Mouse (Mus musculus) skeletal muscle tissue, adult 2 months (tissue): Measurements from ENCODE around the gene Retnla.
"Not testable (repeated sequence)": the region's sequence is repeated elsewhere in the genome, so short reads cannot be mapped to it uniquely, and the experiment has no call there.

ENCODE experiments used
- DNase-seq: peaks from one replicate; pipeline ENCODE4 v3.0.0-alpha.2; 2012; ENCODE audit warnings: low read depth, low spot score

Gene Retnla

GRCm38 (mm10) chr16:48842266-48842665, at the start of gene Retnla:
Retnla (plus strand) TSS chr16:48842551.
- no peak for DNase-seq

GRCm38 (mm10) chr16:48798285-48798684, 44.1 kb upstream of the Retnla start:
- DNase-seq = no peak

GRCm38 (mm10) chr16:48799470-48799869, 42.9 kb upstream of the Retnla start:
- no peak for DNase-seq

DNA sequence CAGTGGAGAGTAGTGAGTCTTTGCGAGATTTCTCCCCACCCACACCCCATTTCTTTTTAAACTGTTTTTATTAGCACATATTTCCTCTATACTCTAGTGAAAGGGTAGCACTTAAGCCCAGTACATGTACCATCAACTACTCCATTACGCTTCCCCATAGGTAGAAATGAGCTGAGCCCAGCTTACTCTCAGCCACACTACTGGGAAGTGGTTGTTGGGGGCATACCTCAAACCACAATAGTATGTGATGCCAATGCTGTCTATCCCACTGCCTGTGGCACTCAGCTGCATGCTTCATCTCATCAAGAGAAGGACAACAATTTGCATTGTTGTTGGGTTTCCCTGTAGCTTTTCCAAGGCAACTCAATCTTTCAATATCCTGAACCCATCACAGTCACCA, 41.4 kb upstream of the Retnla start:
- DNase-seq = no peak

- DNase-seq = no peak
Observed at GRCm38 (mm10) chr16:48805412-48805811, 36.9 kb upstream of the Retnla start.

GRCm38 (mm10) chr16:48806521-48806920, 35.8 kb upstream of the Retnla start:
- no peak for DNase-seq

GRCm38 (mm10) chr16:48809374-48809773, 33.0 kb upstream of the Retnla start:
- DNase-seq = no peak

- no peak for DNase-seq
Observed at GRCm38 (mm10) chr16:48811881-48812436, 30.4 kb upstream of the Retnla start.

- no peak for DNase-seq
Observed at GRCm38 (mm10) chr16:48816695-48817094, 25.7 kb upstream of the Retnla start, which contains the start of gene Retnlb. Retnlb (plus strand) TSS chr16:48816856.

- no peak for DNase-seq
Observed at GRCm38 (mm10) chr16:48818524-48818923, 23.8 kb upstream of the Retnla start.

GRCm38 (mm10) chr16:48826474-48826873, 15.9 kb upstream of the Retnla start:
- DNase-seq = no peak

DNA sequence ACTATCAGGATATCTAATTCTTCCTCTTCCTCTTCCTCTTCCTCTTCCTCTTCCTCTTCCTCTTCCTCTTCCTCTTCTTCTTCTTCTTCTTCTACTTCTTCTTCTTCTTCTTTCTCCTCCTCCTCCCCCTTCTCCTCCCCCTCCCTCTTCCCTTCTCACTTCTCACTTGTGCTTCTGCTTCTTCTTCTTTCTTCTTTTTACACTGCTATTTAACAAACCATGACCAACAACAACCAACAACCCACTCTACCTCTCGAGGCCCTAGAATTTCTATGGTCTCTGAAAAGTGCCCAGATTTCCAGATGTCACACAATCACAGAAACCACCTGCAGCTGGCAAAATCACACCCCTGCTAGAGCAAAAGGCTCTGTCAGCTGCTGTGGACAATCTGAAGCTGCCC, 14.7 kb upstream of the Retnla start:
- DNase-seq = no peak

GRCm38 (mm10) chr16:48829060-48829459, 13.3 kb upstream of the Retnla start:
- no peak for DNase-seq

- no peak for DNase-seq
Observed at GRCm38 (mm10) chr16:48832055-48832454, 10.3 kb upstream of the Retnla start.

DNA sequence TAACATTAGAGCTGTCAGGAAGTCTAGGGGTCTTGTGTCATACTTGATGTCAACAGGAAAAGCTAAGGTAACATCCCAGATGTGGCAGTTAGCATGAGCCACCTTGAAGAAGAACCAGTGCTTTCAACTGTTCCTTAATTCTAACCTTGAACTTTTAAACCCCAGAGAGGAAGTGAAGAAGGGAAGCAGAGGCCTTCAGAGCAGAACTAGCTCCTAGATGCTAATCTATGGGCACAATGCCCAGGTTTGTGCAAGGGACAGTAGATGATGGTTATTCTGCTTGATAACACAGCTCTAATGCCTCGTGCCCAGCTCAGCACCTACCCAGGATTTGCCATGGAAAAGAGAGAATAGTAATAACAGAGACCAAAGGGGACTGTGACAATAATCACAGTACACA, 8.7 kb upstream of the Retnla start:
- DNase-seq = not testable (repeated sequence)

- no peak for DNase-seq
Observed at GRCm38 (mm10) chr16:48843671-48844386, 1.5 kb downstream of the Retnla start.

GRCm38 (mm10) chr16:48865004-48865403, 22.7 kb downstream of the Retnla start:
- peak; percentile 15 for DNase-seq

DNA sequence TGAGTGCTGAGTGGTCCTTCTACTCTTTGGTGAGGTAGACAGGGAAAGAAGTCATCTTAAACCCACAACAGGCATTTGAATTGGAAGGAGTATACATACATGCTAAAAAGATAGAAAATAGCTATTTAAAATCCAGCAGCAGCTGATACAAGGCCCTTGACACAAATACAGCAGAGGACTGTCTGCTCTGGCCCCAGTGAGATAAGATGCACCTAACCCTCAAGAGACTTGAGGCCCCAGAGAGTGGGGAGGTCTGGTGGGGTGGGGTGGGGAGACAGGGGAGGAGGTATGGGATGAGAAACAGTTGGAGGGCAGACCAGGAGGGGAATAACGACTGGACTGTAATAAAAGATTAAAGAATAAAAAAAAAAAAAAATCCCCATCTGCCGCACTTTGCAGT, 25.3 kb downstream of the Retnla start:
- DNase-seq = no peak

DNA sequence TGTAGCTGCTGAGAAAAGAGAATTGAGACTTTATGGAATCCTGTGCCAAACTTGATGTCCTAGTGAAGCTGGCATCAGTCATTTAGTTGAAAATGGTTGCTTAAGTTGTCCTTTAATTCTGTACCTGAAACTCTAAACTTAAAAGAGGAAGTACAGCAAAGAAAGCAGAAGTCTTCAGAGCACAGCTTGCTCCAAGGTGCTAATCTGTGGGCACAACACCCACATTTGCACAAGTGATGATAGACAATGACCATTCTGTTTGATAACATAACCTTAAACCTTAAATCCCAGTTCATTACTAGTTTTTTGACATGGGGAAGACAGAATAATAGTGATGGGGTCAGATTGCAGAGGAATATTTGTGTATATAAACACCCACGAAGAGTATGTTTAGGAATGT, 26.3 kb downstream of the Retnla start:
- no peak for DNase-seq

DNA sequence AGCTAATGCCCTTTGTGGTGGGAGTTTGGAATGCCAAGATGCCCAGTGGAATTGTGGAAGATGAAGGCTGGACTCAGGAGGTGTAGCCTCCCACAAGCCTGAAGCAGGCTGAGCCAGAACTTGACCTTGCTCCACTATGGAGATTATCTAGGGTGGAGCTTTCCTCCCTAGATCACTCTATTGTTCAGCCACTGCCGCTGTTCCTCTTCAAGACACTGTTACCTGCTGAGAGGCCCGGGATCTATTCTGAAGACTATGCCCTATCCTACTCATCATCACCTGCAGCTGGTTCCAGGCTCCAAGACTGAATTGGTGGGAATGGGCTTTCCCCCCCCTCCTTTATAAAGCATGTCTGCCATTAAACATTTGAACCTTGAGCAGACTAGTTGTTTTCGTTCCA, 27.3 kb downstream of the Retnla start:
- no peak for DNase-seq

DNA sequence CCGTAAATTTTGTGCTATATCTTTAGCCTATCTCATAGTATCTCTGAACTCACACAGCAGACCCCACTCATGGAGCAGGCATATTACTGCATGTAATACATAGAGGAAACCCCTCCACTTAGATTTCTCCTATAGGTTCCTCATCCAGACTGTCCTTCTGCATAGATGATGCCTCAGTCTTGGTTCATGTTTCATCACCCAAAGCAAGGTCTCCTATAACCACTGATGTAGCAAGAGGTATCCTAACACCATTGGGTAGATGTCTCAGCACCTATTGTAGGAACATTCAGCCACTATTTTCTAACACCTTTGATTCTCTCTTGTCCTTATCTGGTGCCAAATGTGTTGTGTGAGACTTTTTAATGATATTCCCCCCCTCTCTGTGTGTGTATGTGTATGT, 29.4 kb downstream of the Retnla start:
- no peak for DNase-seq

GRCm38 (mm10) chr16:48872321-48872720, 30.0 kb downstream of the Retnla start, which contains the start of gene Retnlg:
Retnlg (plus strand) TSS chr16:48872621.
- DNase-seq = no peak

DNA sequence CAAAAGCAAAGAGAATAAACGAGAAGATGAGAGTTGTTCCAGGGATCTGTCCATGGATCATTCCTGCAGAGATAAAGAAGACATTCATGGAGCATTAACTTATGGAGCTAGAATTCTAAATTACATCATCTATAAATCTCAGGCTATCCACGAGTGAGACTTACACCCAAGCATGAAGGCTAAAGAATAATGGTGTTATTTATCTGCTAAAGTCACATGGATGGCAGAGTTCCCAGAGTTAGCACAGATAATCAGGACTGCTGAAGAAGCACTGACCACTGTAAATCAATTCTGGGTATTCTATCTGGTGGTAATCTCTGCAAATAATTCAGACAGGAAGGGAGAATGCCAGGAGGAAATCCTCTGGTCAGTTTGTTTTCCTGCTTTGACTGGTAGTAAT, 48.4 kb downstream of the Retnla start:
- no peak for DNase-seq
